Mouse (Mus musculus): Measurements from ENCODE around the gene Smlr1. TPM values are rescaled to one million over a fixed set of nuclear protein-coding genes. Genes with fewer than 3 reads are reported as not detected.

Smlr1 gene
- polyA plus RNA-seq, 1 experiment from 2014 or later = not detected

- Histone ChIP-seq H3K27ac (replicated peaks) (no peak overlapping the region), H3K4me3 (no peak overlapping the region), H3K27me3 (replicated peaks; ENCODE audit: low read depth, poor library complexity, severe bottlenecking) (no peaks in the 10 kb centered on the region), H3K4me1 (no peaks in the 10 kb centered on the region), H3K9me3 (no peaks in the 10 kb centered on the region), H3K36me3 (replicated peaks) (peaks cover 17% of the 10 kb centered on the region; the same call in 1 of the 2 replicates)
- no peak for DNase-seq (ENCODE audit: low spot score)
- WGBS = 89% methylated on average over 3 of the region's 3 CpGs
These were observed 56.4 kb downstream of the Smlr1 start for GRCm38 (mm10) chr10:25479716-25480115.

Other genes starting within 250 kb of the Smlr1 start
- gene Akap7, start 228.4 kb downstream of the Smlr1 start, polyA plus RNA-seq (2016; fragmentation: Nextera tagmentation; extraction: Ambion mirVana) = 17.0 and 18.2 TPM in 2 replicates
- gene Epb41l2, start 176.5 kb downstream of the Smlr1 start, polyA plus RNA-seq (2016; fragmentation: Nextera tagmentation; extraction: Ambion mirVana) = 47.3 and 52.9 TPM in 2 replicates